Mouse (Mus musculus) cortical plate, adult 2 months (tissue): ENCODE data around the gene Gm8720. TPM values are rescaled to one million over a fixed set of nuclear protein-coding genes. Genes with fewer than 3 reads are reported as not detected.
"Not testable (repeated sequence)": the region's sequence is repeated elsewhere in the genome, so short reads cannot be mapped to it uniquely, and the experiment has no call there.

Experiments
- H3K27ac ChIP-seq: fragments of 200-500 bp; 2 replicates; pipeline ENCODE4 v1.5.1; 2012; ENCODE audit warnings: low read length, control low read depth, inconsistent platforms; ENCODE audit not compliant: insufficient read depth
- H3K4me1 ChIP-seq: fragments of 200-500 bp; 2 replicates; pipeline ENCODE4 v1.6.1; 2011; ENCODE audit warnings: low read length; ENCODE audit not compliant: control insufficient read depth, insufficient read depth
- H3K4me3 ChIP-seq: fragments of 200-500 bp; 2 replicates; pipeline ENCODE4 v1.5.1; 2011; ENCODE audit warnings: mild to moderate bottlenecking, low read length, control low read depth; ENCODE audit not compliant: insufficient read depth
- polyA plus RNA-seq: library from polyadenylated mRNA; depleted of rRNA; stranded (reverse); fragments of >200 nt; gene quantifications from 2 replicates; pipeline ENCODE4 v1.2.3, GENCODE M21; 2012; rRNA removed

Gene Gm8720
- not detected in 2 replicates for polyA plus RNA-seq

DNA sequence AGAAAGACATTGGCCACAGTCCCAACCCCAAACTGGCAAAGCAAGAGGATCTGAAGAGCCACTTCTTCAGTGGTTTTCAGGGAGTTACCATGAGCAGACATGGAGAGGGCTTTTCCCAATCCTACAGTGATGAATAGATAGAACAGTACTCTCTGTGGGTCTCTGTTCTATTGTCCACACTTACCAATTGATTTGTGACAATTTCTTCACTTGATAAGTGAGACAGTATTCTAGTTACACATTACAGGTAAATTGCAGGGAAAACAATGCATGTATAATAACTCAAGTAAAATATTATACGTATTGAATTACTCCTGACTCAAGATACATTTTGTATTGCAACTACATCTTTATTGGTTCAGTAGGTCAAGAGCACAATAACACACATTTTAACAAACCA is at the start of gene Gm8720:
Gene Gm8720 (minus strand): TSS at position 101 of the 400 bp plus-strand sequence.
- not testable (repeated sequence) for H3K4me3 ChIP-seq, H3K4me1 ChIP-seq, H3K27ac ChIP-seq

DNA sequence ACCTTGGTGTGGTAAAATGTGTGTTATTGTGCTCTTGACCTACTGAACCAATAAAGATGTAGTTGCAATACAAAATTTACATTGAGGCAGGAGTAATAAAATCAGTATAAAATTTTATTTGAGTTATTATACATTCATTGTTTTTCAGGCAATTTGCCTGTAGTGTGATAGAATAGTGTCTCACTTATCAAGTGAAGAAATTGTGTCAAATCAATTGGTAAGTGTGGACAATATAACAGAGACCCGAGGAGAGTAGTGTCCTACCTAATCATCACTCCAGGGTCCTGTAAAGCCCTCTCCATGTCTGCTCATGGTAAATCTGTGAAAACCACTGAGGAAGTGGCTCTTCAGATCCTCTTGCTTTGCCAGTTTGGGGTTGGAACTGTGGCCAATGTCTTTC is 12.0 kb downstream of the Gm8720 start, which contains the start of gene Vmn1r163:
Gene Vmn1r163 (plus strand): TSS at position 301 of the 400 bp plus-strand sequence.
- H3K4me1 ChIP-seq, H3K4me3 ChIP-seq, H3K27ac ChIP-seq: not testable (repeated sequence)

DNA sequence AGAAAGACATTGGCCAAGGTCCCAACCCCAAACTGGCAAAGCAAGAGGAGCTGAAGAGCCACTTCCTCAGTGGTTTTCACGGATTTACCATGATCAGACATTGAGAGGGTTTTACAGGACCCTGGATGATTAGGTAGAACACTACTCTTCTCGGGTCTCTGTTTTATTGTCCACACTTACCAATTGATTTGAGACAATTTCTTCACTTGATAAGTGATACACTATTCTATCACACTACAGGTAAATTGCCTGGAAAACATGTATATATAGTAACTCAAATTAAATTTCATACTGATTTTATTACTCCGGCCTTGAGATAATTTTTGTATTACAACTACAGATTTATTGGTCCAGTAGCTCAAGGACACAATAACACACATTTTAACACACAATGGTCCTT is 47.4 kb downstream of the Gm8720 start, which contains the start of gene Gm4216:
Gene Gm4216 (minus strand): TSS at position 101 of the 400 bp plus-strand sequence.
- not testable (repeated sequence) for H3K4me3 ChIP-seq, H3K27ac ChIP-seq, H3K4me1 ChIP-seq

Other genes with a start within 250 kb of the Gm8720 start
- gene Vmn1r159, start 223.9 kb downstream of the Gm8720 start, polyA plus RNA-seq: not detected in 2 replicates
- not detected in 2 replicates for gene Vmn1r160, start 196.2 kb downstream of the Gm8720 start, polyA plus RNA-seq
- gene Gm4214, start 82.8 kb downstream of the Gm8720 start, polyA plus RNA-seq: not detected in 2 replicates
- not detected in 2 replicates for gene Gm4216, start 47.5 kb downstream of the Gm8720 start, polyA plus RNA-seq
- gene Vmn1r163, start 11.9 kb downstream of the Gm8720 start, polyA plus RNA-seq: not detected in 2 replicates
- not detected in 2 replicates for gene Gm10662, start 77.0 kb upstream of the Gm8720 start, polyA plus RNA-seq
- gene Vmn1r165, start 149.9 kb upstream of the Gm8720 start, polyA plus RNA-seq: not detected in 2 replicates
- gene Vmn1r166, start 184.2 kb upstream of the Gm8720 start, polyA plus RNA-seq: not detected in 2 replicates
- gene Gm6902, start 211.4 kb upstream of the Gm8720 start, polyA plus RNA-seq: not detected in 2 replicates
- not detected in 2 replicates for gene Nlrp4e, start 233.7 kb upstream of the Gm8720 start, polyA plus RNA-seq